Mouse (Mus musculus) MEL (cell line): ENCODE results near the gene Mertk. TPM values are rescaled to one million over a fixed set of nuclear protein-coding genes. Genes with fewer than 3 reads are reported as not detected.

Source experiments
- DNase-seq: peaks from one replicate; pipeline ENCODE4 v3.0.0; 2011; ENCODE audit warnings: low read depth, low spot score
- H3K27ac ChIP-seq: 2 replicates; pipeline ENCODE4 v1.5.1; 2012; ENCODE audit warnings: low read depth, mild to moderate bottlenecking, control low read depth, low read length, moderate library complexity; ENCODE audit not compliant: control insufficient read depth
- H3K27me3 ChIP-seq, 2 experiments: fragments of 150-350 bp in 1 of 2; sonication (generic) in 1 of 2; 2 replicates each; pipeline ENCODE4 v1.6.1; 2012; ENCODE audit warnings: low read length in 2 of 2, mild to moderate bottlenecking in 2 of 2, improper control_type of control experiment in 1 of 2, moderate library complexity in 1 of 2; ENCODE audit not compliant: insufficient read depth in 2 of 2, control insufficient read depth in 1 of 2
- H3K36me3 ChIP-seq, 2 experiments: 2 replicates each; pipeline ENCODE4 v1.6.1; 2012 to 2014; ENCODE audit warnings: low read length in 2 of 2, improper control_type of control experiment in 1 of 2, inconsistent platforms in 1 of 2, mild to moderate bottlenecking in 1 of 2; ENCODE audit not compliant: insufficient read depth in 2 of 2, control insufficient read depth in 1 of 2
- H3K4me1 ChIP-seq, 2 experiments: fragments of 150-350 bp in 1 of 2; sonication (generic) in 1 of 2; 2 replicates each; pipeline ENCODE4 v1.6.1; 2012; ENCODE audit warnings: low read length in 2 of 2, improper control_type of control experiment in 1 of 2, mild to moderate bottlenecking in 1 of 2; ENCODE audit not compliant: insufficient read depth in 2 of 2, control insufficient read depth in 1 of 2
- H3K4me3 ChIP-seq, 2 experiments: fragments of 150-350 bp in 1 of 2; sonication (generic) in 1 of 2; 2 replicates each; pipeline ENCODE4 v1.5.1; 2012; ENCODE audit warnings: low read depth in 2 of 2, low read length in 2 of 2, mild to moderate bottlenecking in 2 of 2, moderate library complexity in 2 of 2, control low read depth in 1 of 2, improper control_type of control experiment in 1 of 2; ENCODE audit not compliant: control insufficient read depth in 1 of 2, insufficient read depth in 1 of 2
- H3K79me2 ChIP-seq: 2 replicates; pipeline ENCODE4 v1.6.1; 2012; ENCODE audit warnings: mild to moderate bottlenecking, low read length, moderate library complexity; ENCODE audit not compliant: control insufficient read depth, poor library complexity, insufficient read depth
- H3K9ac ChIP-seq: 2 replicates; pipeline ENCODE4 v1.6.1; 2012; ENCODE audit warnings: low read depth, mild to moderate bottlenecking, control low read depth, low read length, moderate library complexity; ENCODE audit not compliant: control insufficient read depth, poor library complexity, severe bottlenecking
- H3K9me3 ChIP-seq: fragments of 150-350 bp; sonication (generic); replicated peaks from 2 replicates; pipeline ENCODE4 v1.6.1; 2012; ENCODE audit warnings: mild to moderate bottlenecking, low read length, improper control_type of control experiment, moderate library complexity; ENCODE audit not compliant: insufficient read depth
- CHD2 ChIP-seq: IDR thresholded peaks from 2 replicates; pipeline ENCODE4 v1.6.1; 2011; ENCODE audit warnings: low read length, improper control_type of control experiment
- CTCF ChIP-seq, 3 experiments: IDR thresholded peaks in 2 of 3; conservative IDR thresholded peaks in 1 of 3; 2 replicates each; pipeline ENCODE4 v1.5.1; 2011 to 2012; ENCODE audit warnings: low read length in 3 of 3, low read depth in 2 of 3, mild to moderate bottlenecking in 2 of 3, improper control_type of control experiment in 1 of 3, inconsistent platforms in 1 of 3, mixed read lengths in 1 of 3, moderate library complexity in 1 of 3; ENCODE audit not compliant: control insufficient read depth in 1 of 3, insufficient read depth in 1 of 3, poor library complexity in 1 of 3, severe bottlenecking in 1 of 3
- E2F4 ChIP-seq: IDR thresholded peaks from 2 replicates; pipeline ENCODE4 v1.6.1; 2011; ENCODE audit warnings: low read depth, low read length, improper control_type of control experiment, borderline replicate concordance
- ELF1 ChIP-seq: IDR thresholded peaks from 2 replicates; pipeline ENCODE4 v1.6.1; 2014; ENCODE audit warnings: low read depth, mild to moderate bottlenecking, inconsistent platforms, low read length, improper control_type of control experiment, moderate library complexity
- ETS1 ChIP-seq: IDR thresholded peaks from 2 replicates; pipeline ENCODE4 v1.6.1; 2012; ENCODE audit warnings: low read depth, mild to moderate bottlenecking, inconsistent platforms, low read length, improper control_type of control experiment, moderate library complexity
- GATA1 ChIP-seq: IDR thresholded peaks from 2 replicates; pipeline ENCODE4 v1.6.1; 2011; ENCODE audit warnings: low read depth, low read length, improper control_type of control experiment
- HCFC1 ChIP-seq: IDR thresholded peaks from 2 replicates; pipeline ENCODE4 v1.6.1; 2012; ENCODE audit warnings: low read depth, mild to moderate bottlenecking, inconsistent platforms, low read length, improper control_type of control experiment, moderate library complexity
- JUND ChIP-seq: IDR thresholded peaks from 2 replicates; pipeline ENCODE4 v1.6.1; 2011; ENCODE audit warnings: low read depth, mild to moderate bottlenecking, improper control_type of control experiment, low read length
- MEF2A ChIP-seq: IDR thresholded peaks from 2 replicates; pipeline ENCODE4 v1.6.1; 2014; ENCODE audit warnings: low read depth, mild to moderate bottlenecking, inconsistent platforms, low read length, improper control_type of control experiment; ENCODE audit not compliant: poor library complexity, insufficient replicate concordance, severe bottlenecking; ENCODE audit errors: extremely low read depth
- MXI1 ChIP-seq: IDR thresholded peaks from 2 replicates; pipeline ENCODE4 v1.6.1; 2011; ENCODE audit warnings: mild to moderate bottlenecking, low read depth, low read length, improper control_type of control experiment
- MYB ChIP-seq: IDR thresholded peaks from 2 replicates; pipeline ENCODE4 v1.6.1; 2011; ENCODE audit warnings: mild to moderate bottlenecking, low read depth, low read length, improper control_type of control experiment
- NELFE ChIP-seq: IDR thresholded peaks from 2 replicates; pipeline ENCODE4 v1.6.1; 2011; ENCODE audit warnings: low read depth, low read length, improper control_type of control experiment
- NRF1 ChIP-seq: IDR thresholded peaks from 2 replicates; pipeline ENCODE4 v1.6.1; 2014; ENCODE audit warnings: low read depth, mild to moderate bottlenecking, inconsistent platforms, low read length, improper control_type of control experiment, moderate library complexity; ENCODE audit not compliant: poor library complexity, insufficient read depth, severe bottlenecking
- RCOR1 ChIP-seq: IDR thresholded peaks from 2 replicates; pipeline ENCODE4 v1.6.1; 2012; ENCODE audit warnings: low read depth, mild to moderate bottlenecking, inconsistent platforms, low read length, improper control_type of control experiment
- SIN3A ChIP-seq: IDR thresholded peaks from 2 replicates; pipeline ENCODE4 v1.6.1; 2012; ENCODE audit warnings: low read length, improper control_type of control experiment, inconsistent platforms
- TCF12 ChIP-seq: IDR thresholded peaks from 2 replicates; pipeline ENCODE4 v1.6.1; 2014; ENCODE audit warnings: low read depth, mild to moderate bottlenecking, inconsistent platforms, low read length, improper control_type of control experiment, moderate library complexity
- ZMIZ1 ChIP-seq: IDR thresholded peaks from 2 replicates; pipeline ENCODE4 v1.6.1; 2012; ENCODE audit warnings: low read depth, mild to moderate bottlenecking, inconsistent platforms, low read length, improper control_type of control experiment, moderate library complexity
- ZNF384 ChIP-seq: IDR thresholded peaks from 2 replicates; pipeline ENCODE4 v1.6.1; 2012; ENCODE audit warnings: low read depth, mild to moderate bottlenecking, inconsistent platforms, low read length, improper control_type of control experiment
- polyA plus RNA-seq, 2 experiments: library from polyadenylated mRNA; stranded (reverse) in 1 of 2; unstranded in 1 of 2; fragments of >175 nt in 1 of 2; fragments of >200 nt in 1 of 2; gene quantifications; 2 replicates each; pipeline versions ENCODE4 v1.2.1 to v1.2.4; 2012; ENCODE audit warnings: low replicate concordance in 2 of 2, low read depth in 1 of 2; ENCODE audit not compliant: insufficient read length in 2 of 2, insufficient read depth in 1 of 2, missing spikeins in 1 of 2
- total RNA-seq: library from RNA; depleted of rRNA; stranded (reverse); fragments of 300-350 nt; gene quantifications from 2 replicates; pipeline ENCODE4 v1.2.3, GENCODE M21; 2012

Mertk gene
- total and polyA plus RNA-seq, 3 experiments: not detected

- TF ChIP-seq JUND: no peak
- peak; percentile 66 for TF ChIP-seq HCFC1
- no peak for TF ChIP-seq E2F4
- TF ChIP-seq RCOR1: no peak
- peak; percentile 39; the same call in 1 of the 2 replicates for TF ChIP-seq ELF1
- peak; percentile 59; the same call in 1 of the 2 replicates for TF ChIP-seq ZMIZ1
- peak; percentile 68 for TF ChIP-seq TCF12
- TF ChIP-seq ETS1: 0 out of 2 replicates have a peak, but pooled peaks have one; percentile 9
- no peak for TF ChIP-seq MYB
- peak; percentile 91 for TF ChIP-seq NELFE
Measured at GRCm38 (mm10) chr2:128817786-128818681, 119.3 kb downstream of the Mertk start, which contains the start of gene Tmem87b (continued).

- TF ChIP-seq SIN3A (peak; percentile 44; the same call in 1 of the 2 replicates), ZNF384 (peak; percentile 69), TCF12 (no peak), MXI1 (peak; percentile 48; the same call in 1 of the 2 replicates)
- no peaks in the 10 kb centered on the region for H3K27me3 ChIP-seq
- peaks cover 5 to 15% of the 10 kb centered on the region in 2 experiments for H3K4me1 ChIP-seq
- peak overlapping the region; percentile 77 to 96 for H3K4me3 ChIP-seq
- H3K9me3 ChIP-seq: no peaks in the 10 kb centered on the region
- H3K36me3 ChIP-seq: peaks cover 0 to 9% of the 10 kb centered on the region in 2 experiments; a peak in 2 of 4 replicates
- peak overlapping the region; percentile 92 for H3K9ac ChIP-seq
- peak overlapping the region; percentile 80 for H3K27ac ChIP-seq
- peak; percentile 65 for DNase-seq
- peaks cover 11% of the 10 kb centered on the region for H3K79me2 ChIP-seq
Measured at GRCm38 (mm10) chr2:128818956-128819643, 120.3 kb downstream of the Mertk start.

- Histone ChIP-seq H3K27me3 (no peaks in the 10 kb centered on the region), H3K9me3 (no peaks in the 10 kb centered on the region), H3K27ac (no peak overlapping the region), H3K9ac (no peak overlapping the region), H3K4me3 (no peak overlapping the region), H3K36me3 (peaks cover 0 to 9% of the 10 kb centered on the region in 2 experiments; a peak in 2 of 4 replicates), H3K4me1 (peaks cover 6 to 15% of the 10 kb centered on the region in 2 experiments), H3K79me2 (peaks cover 11% of the 10 kb centered on the region)
- TF ChIP-seq MEF2A: no peak
- TF ChIP-seq CTCF (IDR thresholded peaks at IDR 0.05 in 2 of 3, conservative IDR thresholded peaks at IDR 0.05 in 1 of 3; ENCODE audit: control insufficient read depth in 1 of 3, insufficient read depth in 1 of 3, low read depth in 2 of 3, low read length in 3 of 3, poor library complexity in 1 of 3, severe bottlenecking in 1 of 3): no peak
- TF ChIP-seq NRF1: no peak
- no peak for TF ChIP-seq HCFC1
- TF ChIP-seq CHD2: no peak
- no peak for TF ChIP-seq RCOR1
- TF ChIP-seq GATA1: no peak
- DNase-seq: no peak
Measured at GRCm38 (mm10) chr2:128820631-128821030, 121.9 kb downstream of the Mertk start.
